Mouse (Mus musculus) MEL (cell line): ENCODE results near the gene Hinfp. TPM values are rescaled to one million over a fixed set of nuclear protein-coding genes. Genes with fewer than 3 reads are reported as not detected.

Source experiments
- DNase-seq: peaks from one replicate; pipeline ENCODE4 v3.0.0; 2011; ENCODE audit warnings: low read depth, low spot score
- H3K27ac ChIP-seq: 2 replicates; pipeline ENCODE4 v1.5.1; 2012; ENCODE audit warnings: low read depth, mild to moderate bottlenecking, control low read depth, low read length, moderate library complexity; ENCODE audit not compliant: control insufficient read depth
- H3K27me3 ChIP-seq, 2 experiments: fragments of 150-350 bp in 1 of 2; sonication (generic) in 1 of 2; 2 replicates each; pipeline ENCODE4 v1.6.1; 2012; ENCODE audit warnings: low read length in 2 of 2, mild to moderate bottlenecking in 2 of 2, improper control_type of control experiment in 1 of 2, moderate library complexity in 1 of 2; ENCODE audit not compliant: insufficient read depth in 2 of 2, control insufficient read depth in 1 of 2
- H3K36me3 ChIP-seq, 2 experiments: 2 replicates each; pipeline ENCODE4 v1.6.1; 2012 to 2014; ENCODE audit warnings: low read length in 2 of 2, improper control_type of control experiment in 1 of 2, inconsistent platforms in 1 of 2, mild to moderate bottlenecking in 1 of 2; ENCODE audit not compliant: insufficient read depth in 2 of 2, control insufficient read depth in 1 of 2
- H3K4me1 ChIP-seq, 2 experiments: fragments of 150-350 bp in 1 of 2; sonication (generic) in 1 of 2; 2 replicates each; pipeline ENCODE4 v1.6.1; 2012; ENCODE audit warnings: low read length in 2 of 2, improper control_type of control experiment in 1 of 2, mild to moderate bottlenecking in 1 of 2; ENCODE audit not compliant: insufficient read depth in 2 of 2, control insufficient read depth in 1 of 2
- H3K4me3 ChIP-seq, 2 experiments: fragments of 150-350 bp in 1 of 2; sonication (generic) in 1 of 2; 2 replicates each; pipeline ENCODE4 v1.5.1; 2012; ENCODE audit warnings: low read depth in 2 of 2, low read length in 2 of 2, mild to moderate bottlenecking in 2 of 2, moderate library complexity in 2 of 2, control low read depth in 1 of 2, improper control_type of control experiment in 1 of 2; ENCODE audit not compliant: control insufficient read depth in 1 of 2, insufficient read depth in 1 of 2
- H3K79me2 ChIP-seq: 2 replicates; pipeline ENCODE4 v1.6.1; 2012; ENCODE audit warnings: mild to moderate bottlenecking, low read length, moderate library complexity; ENCODE audit not compliant: control insufficient read depth, poor library complexity, insufficient read depth
- H3K9ac ChIP-seq: 2 replicates; pipeline ENCODE4 v1.6.1; 2012; ENCODE audit warnings: low read depth, mild to moderate bottlenecking, control low read depth, low read length, moderate library complexity; ENCODE audit not compliant: control insufficient read depth, poor library complexity, severe bottlenecking
- H3K9me3 ChIP-seq: fragments of 150-350 bp; sonication (generic); replicated peaks from 2 replicates; pipeline ENCODE4 v1.6.1; 2012; ENCODE audit warnings: mild to moderate bottlenecking, low read length, improper control_type of control experiment, moderate library complexity; ENCODE audit not compliant: insufficient read depth
- BHLHE40 ChIP-seq: IDR thresholded peaks from 2 replicates; pipeline ENCODE4 v1.6.1; 2012; ENCODE audit warnings: low read depth, mild to moderate bottlenecking, inconsistent platforms, low read length, improper control_type of control experiment, borderline replicate concordance
- CHD1 ChIP-seq: IDR thresholded peaks from 2 replicates; pipeline ENCODE4 v1.6.1; 2012; ENCODE audit warnings: low read depth, mild to moderate bottlenecking, inconsistent platforms, low read length, improper control_type of control experiment
- CHD2 ChIP-seq: IDR thresholded peaks from 2 replicates; pipeline ENCODE4 v1.6.1; 2011; ENCODE audit warnings: low read length, improper control_type of control experiment
- CTCF ChIP-seq, 3 experiments: IDR thresholded peaks in 2 of 3; conservative IDR thresholded peaks in 1 of 3; 2 replicates each; pipeline ENCODE4 v1.5.1; 2011 to 2012; ENCODE audit warnings: low read length in 3 of 3, low read depth in 2 of 3, mild to moderate bottlenecking in 2 of 3, improper control_type of control experiment in 1 of 3, inconsistent platforms in 1 of 3, mixed read lengths in 1 of 3, moderate library complexity in 1 of 3; ENCODE audit not compliant: control insufficient read depth in 1 of 3, insufficient read depth in 1 of 3, poor library complexity in 1 of 3, severe bottlenecking in 1 of 3
- E2F4 ChIP-seq: IDR thresholded peaks from 2 replicates; pipeline ENCODE4 v1.6.1; 2011; ENCODE audit warnings: low read depth, low read length, improper control_type of control experiment, borderline replicate concordance
- EP300 ChIP-seq, 2 experiments: IDR thresholded peaks; 2 replicates each; pipeline ENCODE4 v1.6.1; 2011; ENCODE audit warnings: improper control_type of control experiment in 2 of 2, low read length in 2 of 2, low read depth in 1 of 2, mild to moderate bottlenecking in 1 of 2
- ETS1 ChIP-seq: IDR thresholded peaks from 2 replicates; pipeline ENCODE4 v1.6.1; 2012; ENCODE audit warnings: low read depth, mild to moderate bottlenecking, inconsistent platforms, low read length, improper control_type of control experiment, moderate library complexity
- GABPA ChIP-seq: IDR thresholded peaks from 2 replicates; pipeline ENCODE4 v1.6.1; 2012; ENCODE audit warnings: low read depth, mild to moderate bottlenecking, inconsistent platforms, low read length, improper control_type of control experiment, moderate library complexity
- GATA1 ChIP-seq: IDR thresholded peaks from 2 replicates; pipeline ENCODE4 v1.6.1; 2011; ENCODE audit warnings: low read depth, low read length, improper control_type of control experiment
- KAT2A ChIP-seq: conservative IDR thresholded peaks from 2 replicates; pipeline ENCODE4 v1.6.1; 2012; ENCODE audit warnings: low read depth, low read length, improper control_type of control experiment, inconsistent platforms
- MAFK ChIP-seq: IDR thresholded peaks from 2 replicates; pipeline ENCODE4 v1.6.1; 2011; ENCODE audit warnings: low read depth, mild to moderate bottlenecking, low read length, improper control_type of control experiment, borderline replicate concordance
- MAZ ChIP-seq: IDR thresholded peaks from 2 replicates; pipeline ENCODE4 v1.6.1; 2012; ENCODE audit warnings: low read depth, mild to moderate bottlenecking, inconsistent platforms, low read length, improper control_type of control experiment
- MEF2A ChIP-seq: IDR thresholded peaks from 2 replicates; pipeline ENCODE4 v1.6.1; 2014; ENCODE audit warnings: low read depth, mild to moderate bottlenecking, inconsistent platforms, low read length, improper control_type of control experiment; ENCODE audit not compliant: poor library complexity, insufficient replicate concordance, severe bottlenecking; ENCODE audit errors: extremely low read depth
- MXI1 ChIP-seq: IDR thresholded peaks from 2 replicates; pipeline ENCODE4 v1.6.1; 2011; ENCODE audit warnings: mild to moderate bottlenecking, low read depth, low read length, improper control_type of control experiment
- MYB ChIP-seq: IDR thresholded peaks from 2 replicates; pipeline ENCODE4 v1.6.1; 2011; ENCODE audit warnings: mild to moderate bottlenecking, low read depth, low read length, improper control_type of control experiment
- MYC ChIP-seq: IDR thresholded peaks from 2 replicates; pipeline ENCODE4 v1.6.1; 2011; ENCODE audit warnings: low read depth, mild to moderate bottlenecking, low read length, improper control_type of control experiment, moderate library complexity
- NELFE ChIP-seq: IDR thresholded peaks from 2 replicates; pipeline ENCODE4 v1.6.1; 2011; ENCODE audit warnings: low read depth, low read length, improper control_type of control experiment
- POLR2A ChIP-seq, 2 experiments: IDR thresholded peaks; 2 replicates each; pipeline ENCODE4 v1.6.1; 2011 to 2012; ENCODE audit warnings: low read length in 2 of 2, mild to moderate bottlenecking in 2 of 2, control low read depth in 1 of 2, improper control_type of control experiment in 1 of 2, low read depth in 1 of 2, moderate library complexity in 1 of 2; ENCODE audit not compliant: control insufficient read depth in 1 of 2, insufficient read depth in 1 of 2, poor library complexity in 1 of 2
- POLR2AphosphoS2 ChIP-seq: IDR thresholded peaks from 2 replicates; pipeline ENCODE4 v1.6.1; 2011; ENCODE audit warnings: low read length, improper control_type of control experiment
- POLR2AphosphoS5 ChIP-seq: IDR thresholded peaks from 2 replicates; pipeline ENCODE4 v1.6.1; 2012; ENCODE audit warnings: low read depth, borderline replicate concordance, mild to moderate bottlenecking, inconsistent platforms, low read length, moderate library complexity, mixed read lengths
- RAD21 ChIP-seq: IDR thresholded peaks from 2 replicates; pipeline ENCODE4 v1.6.1; 2011; ENCODE audit warnings: mild to moderate bottlenecking, low read depth, low read length, improper control_type of control experiment
- RCOR1 ChIP-seq: IDR thresholded peaks from 2 replicates; pipeline ENCODE4 v1.6.1; 2012; ENCODE audit warnings: low read depth, mild to moderate bottlenecking, inconsistent platforms, low read length, improper control_type of control experiment
- SIN3A ChIP-seq: IDR thresholded peaks from 2 replicates; pipeline ENCODE4 v1.6.1; 2012; ENCODE audit warnings: low read length, improper control_type of control experiment, inconsistent platforms
- SMC3 ChIP-seq: IDR thresholded peaks from 2 replicates; pipeline ENCODE4 v1.6.1; 2011; ENCODE audit warnings: low read depth, low read length, improper control_type of control experiment
- TAL1 ChIP-seq: IDR thresholded peaks from 2 replicates; pipeline ENCODE4 v1.6.1; 2012; ENCODE audit warnings: mild to moderate bottlenecking, inconsistent platforms, low read length, moderate library complexity, mixed read lengths
- TBP ChIP-seq: IDR thresholded peaks from 2 replicates; pipeline ENCODE4 v1.8.0; 2011; ENCODE audit warnings: low read depth, low read length, improper control_type of control experiment
- TCF12 ChIP-seq: IDR thresholded peaks from 2 replicates; pipeline ENCODE4 v1.6.1; 2014; ENCODE audit warnings: low read depth, mild to moderate bottlenecking, inconsistent platforms, low read length, improper control_type of control experiment, moderate library complexity
- UBTF ChIP-seq: IDR thresholded peaks from 2 replicates; pipeline ENCODE4 v1.6.1; 2012; ENCODE audit warnings: low read depth, mild to moderate bottlenecking, inconsistent platforms, low read length, improper control_type of control experiment, moderate library complexity, borderline replicate concordance; ENCODE audit not compliant: insufficient read depth
- USF1 ChIP-seq: IDR thresholded peaks from 2 replicates; pipeline ENCODE4 v1.6.1; 2014; ENCODE audit warnings: low read depth, mild to moderate bottlenecking, inconsistent platforms, low read length, improper control_type of control experiment, moderate library complexity
- USF2 ChIP-seq, 2 experiments: IDR thresholded peaks; 2 replicates each; pipeline ENCODE4 v1.6.1; 2011 to 2012; ENCODE audit warnings: improper control_type of control experiment in 2 of 2, low read length in 2 of 2, borderline replicate concordance in 1 of 2, inconsistent platforms in 1 of 2, low read depth in 1 of 2, mild to moderate bottlenecking in 1 of 2; ENCODE audit not compliant: insufficient read depth in 1 of 2
- ZC3H11A ChIP-seq: IDR thresholded peaks from 2 replicates; pipeline ENCODE4 v1.6.1; 2012; ENCODE audit warnings: low read depth, mild to moderate bottlenecking, inconsistent platforms, low read length, improper control_type of control experiment
- ZMIZ1 ChIP-seq: IDR thresholded peaks from 2 replicates; pipeline ENCODE4 v1.6.1; 2012; ENCODE audit warnings: low read depth, mild to moderate bottlenecking, inconsistent platforms, low read length, improper control_type of control experiment, moderate library complexity
- ZNF384 ChIP-seq: IDR thresholded peaks from 2 replicates; pipeline ENCODE4 v1.6.1; 2012; ENCODE audit warnings: low read depth, mild to moderate bottlenecking, inconsistent platforms, low read length, improper control_type of control experiment
- polyA plus RNA-seq, 2 experiments: library from polyadenylated mRNA; stranded (reverse) in 1 of 2; unstranded in 1 of 2; fragments of >175 nt in 1 of 2; fragments of >200 nt in 1 of 2; gene quantifications; 2 replicates each; pipeline versions ENCODE4 v1.2.1 to v1.2.4; 2012; ENCODE audit warnings: low replicate concordance in 2 of 2, low read depth in 1 of 2; ENCODE audit not compliant: insufficient read length in 2 of 2, insufficient read depth in 1 of 2, missing spikeins in 1 of 2
- total RNA-seq: library from RNA; depleted of rRNA; stranded (reverse); fragments of 300-350 nt; gene quantifications from 2 replicates; pipeline ENCODE4 v1.2.3, GENCODE M21; 2012

The Hinfp gene
- total and polyA plus RNA-seq, 3 experiments, result 16.4 to 31.3 TPM; not detected in 1

GRCm38 (mm10) chr9:44343781-44344421 is 38.4 kb upstream of the Hinfp start, which contains the start of gene Hmbs (continued):
- TF ChIP-seq MAZ (no peak; the same call in none of the 2 replicates), GATA1 (no peak), POLR2AphosphoS2 (peak; percentile 57; the same call in 1 of the 2 replicates)

- peaks cover 0 to 27% of the 10 kb centered on the region in 2 experiments; a peak in 2 of 4 replicates for H3K36me3 ChIP-seq
- no peaks in the 10 kb centered on the region for H3K27me3 ChIP-seq
- H3K4me1 ChIP-seq, result peaks cover 8 to 25% of the 10 kb centered on the region in 2 experiments
- peak; percentile 93 for DNase-seq
- peak overlapping the region; percentile 95 for H3K27ac ChIP-seq
- peak overlapping the region; percentile 69 to 71 for H3K4me3 ChIP-seq
- peak overlapping the region; percentile 90 for H3K9ac ChIP-seq
- peaks cover 25% of the 10 kb centered on the region for H3K79me2 ChIP-seq
- H3K9me3 ChIP-seq, result no peaks in the 10 kb centered on the region
- TF ChIP-seq ZC3H11A (no peak), MXI1 (peak; percentile 52), CHD2 (no peak; the same call in 1 of the 2 replicates), RCOR1 (peak; percentile 91), USF2 (IDR thresholded peaks at IDR 0.05; ENCODE audit: borderline replicate concordance in 1 of 2, insufficient read depth in 1 of 2, low read depth in 1 of 2, low read length in 2 of 2) (no peak), TAL1 (peak; percentile 98), SMC3 (peak; percentile 13; the same call in 1 of the 2 replicates), MEF2A (0 out of 2 replicates have a peak, but pooled peaks have one; percentile 47), KAT2A (0 out of 2 replicates have a peak, but pooled peaks have one; percentile 20), TBP (peak; percentile 44; the same call in 1 of the 2 replicates), MAFK (no peak), EP300 (IDR thresholded peaks at IDR 0.05; ENCODE audit: low read depth in 1 of 2, low read length in 2 of 2) (peak; percentile 94 to 96), UBTF (no peak), CTCF (IDR thresholded peaks at IDR 0.05 in 2 of 3, conservative IDR thresholded peaks at IDR 0.05 in 1 of 3; ENCODE audit: control insufficient read depth in 1 of 3, insufficient read depth in 1 of 3, low read depth in 2 of 3, low read length in 3 of 3, poor library complexity in 1 of 3, severe bottlenecking in 1 of 3) (no peak), BHLHE40 (no peak), USF1 (no peak), MYC (peak; percentile 68; the same call in 1 of the 2 replicates), ZMIZ1 (peak; percentile 82), MYB (no peak), SIN3A (peak; percentile 84), GABPA (no peak), MAZ (no peak), E2F4 (no peak), POLR2AphosphoS2 (peak; percentile 16), GATA1 (peak; percentile 98), POLR2A (IDR thresholded peaks at IDR 0.05; ENCODE audit: control insufficient read depth in 1 of 2, insufficient read depth in 1 of 2, low read depth in 1 of 2, low read length in 2 of 2, poor library complexity in 1 of 2) (no peak), NELFE (no peak), TCF12 (peak; percentile 98), RAD21 (no peak), ETS1 (peak; percentile 91), POLR2AphosphoS5 (no peak), ZNF384 (no peak), CHD1 (0 out of 2 replicates have a peak, but pooled peaks have one; percentile 60)
Measured at GRCm38 (mm10) chr9:44343290-44343689, 37.8 kb upstream of the Hinfp start.
